8 mouse cellular contexts compared by ENCODE assay signal in the genomic region with DNA sequence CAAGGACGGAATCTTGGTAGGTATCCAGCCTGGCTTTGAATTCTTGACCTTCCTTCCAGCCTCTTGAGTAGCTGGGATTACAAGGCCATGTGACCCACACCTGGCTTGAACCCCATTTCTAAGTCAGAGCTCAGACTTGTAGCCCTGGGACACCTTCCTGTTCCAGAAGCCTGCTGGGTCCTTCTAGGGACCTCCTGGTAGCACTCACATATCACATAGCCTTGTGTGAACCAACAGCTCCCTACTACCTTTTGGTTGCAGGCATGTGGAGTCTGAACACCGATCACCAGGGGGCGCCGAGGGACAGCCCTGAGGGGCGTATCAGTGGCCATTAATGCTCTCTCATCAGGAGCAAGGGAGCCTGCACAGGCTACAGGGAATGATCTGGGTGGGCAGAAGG. TPM values are rescaled to one million over a fixed set of nuclear protein-coding genes. Genes with fewer than 3 reads are reported as not detected.
DNase-seq lines count a peak whose midpoint lies in the region; ATAC-seq and TF ChIP-seq lines count a peak whose summit lies in the region.

No protein-coding gene starts in this region.

- H3K9ac ChIP-seq in kidney, embryonic 16.5 days (replicated peaks; ENCODE audit: low read length) = no peak overlapping the region

- intact Hi-C loops in gastrocnemius, postnatal 36 days (cut with DNase I) = loop anchor here (2.0 kb wide), 1 partner anchor 40 kb away; no protein-coding TSS in a partner anchor

- H3K4me1 ChIP-seq in cerebellum, adult 2 months (ENCODE audit: control insufficient read depth, insufficient read depth, low read length) = peaks cover 70% of the 10 kb centered on the region
- H3K4me1 ChIP-seq in kidney, embryonic 16.5 days (ENCODE audit: insufficient read depth, low read length) = peaks cover 15% of the 10 kb centered on the region
- peaks cover 3% of the 10 kb centered on the region; the same call in 1 of the 2 replicates for H3K4me1 ChIP-seq in lung, adult 2 months (ENCODE audit: control insufficient read depth, insufficient read depth, low read length)

- H3K27me3 ChIP-seq in cerebellum, adult 2 months (ENCODE audit: control insufficient read depth, insufficient read depth, low read length) = no peaks in the 10 kb centered on the region
- no peaks in the 10 kb centered on the region for H3K27me3 ChIP-seq in kidney, embryonic 16.5 days (ENCODE audit: insufficient read depth, low read length)

- DNase-seq in ovary, postnatal 10 days (ENCODE audit: low spot score) = peak; percentile 48
- DNase-seq in ovary, adult 18-20 months (ENCODE audit: low spot score) = no peak
- DNase-seq in cerebellum, adult 2 months = peak; percentile 75 to 77
- DNase-seq in gastrocnemius, postnatal 36 days = peak; percentile 70 to 84
- peak; percentile 50 for DNase-seq in lung, adult 2 months
- DNase-seq in skeletal muscle tissue, adult 2 months (ENCODE audit: low read depth, low spot score) = peak; percentile 58

- no peak for TF ChIP-seq POLR2A in cerebellum, adult 2 months (IDR thresholded peaks at IDR 0.05; ENCODE audit: borderline replicate concordance, insufficient read depth, low read length)
- TF ChIP-seq POLR2A in lung, adult 2 months (IDR thresholded peaks at IDR 0.05; ENCODE audit: borderline replicate concordance, extremely low read depth, low read depth, low read length) = no peak

- H3K4me2 ChIP-seq in kidney, embryonic 16.5 days (replicated peaks; ENCODE audit: low read depth, low read length) = no peak overlapping the region

- no peaks in the 10 kb centered on the region for H3K36me3 ChIP-seq in kidney, embryonic 16.5 days (ENCODE audit: insufficient read depth, low read length)

- no peaks in the 10 kb centered on the region for H3K9me3 ChIP-seq in kidney, embryonic 16.5 days (ENCODE audit: low read length)

- H3K4me3 ChIP-seq in cerebellum, adult 2 months (replicated peaks; ENCODE audit: insufficient read depth, low read depth, low read length) = no peak overlapping the region
- no peak overlapping the region for H3K4me3 ChIP-seq in kidney, embryonic 16.5 days (ENCODE audit: low read length)
- H3K4me3 ChIP-seq in lung, adult 2 months (replicated peaks; ENCODE audit: extremely low read depth, low read depth, low read length) = no peak overlapping the region

- 33% methylated on average over 5 of the region's 5 CpGs for WGBS in cerebellum, adult 2 months
- 34% methylated on average over 5 of the region's 5 CpGs for WGBS in kidney, embryonic 16.5 days
- WGBS in lung, adult 2 months = 18% methylated on average over 5 of the region's 5 CpGs

- H3K27ac ChIP-seq in cerebellum, adult 2 months (ENCODE audit: insufficient read depth, low read length) = peak overlapping the region; percentile 99
- peak overlapping the region; percentile 41 for H3K27ac ChIP-seq in kidney, embryonic 16.5 days (ENCODE audit: low read length)

- peak; percentile 56 for TF ChIP-seq CTCF in cerebellum, adult 2 months (IDR thresholded peaks at IDR 0.05; ENCODE audit: borderline replicate concordance, insufficient read depth, low read depth, low read length)
- peak; percentile 42; the same call in 1 of the 2 replicates for TF ChIP-seq CTCF in lung, adult 2 months (IDR thresholded peaks at IDR 0.05; ENCODE audit: insufficient read depth, low read length)

- peak; percentile 52; the same call in 1 of the 2 replicates for ATAC-seq in kidney, embryonic 16.5 days (ENCODE audit: low FRiP score, low TSS enrichment)
- no peak for ATAC-seq in erythroid progenitor cell, adult 5-6 weeks (replicated peaks; ENCODE audit: low FRiP score, poor library complexity, severe bottlenecking)

RNA-seq across cellular contexts. Expression of gene Faap20, which starts 18.8 kb away (rescaled TPM):
- polyA plus RNA-seq in cerebellum, adult 2 months (2012; rRNA removed) = 94.5 and 109 TPM in 2 replicates
- total RNA-seq in gastrocnemius, postnatal 36 days (2021) = 1 to 10 TPM; 3.1 to 4.7 TPM
- 77.4 and 77.8 TPM in 2 replicates for polyA plus RNA-seq in kidney, embryonic 16.5 days (2015; fragmentation: Nextera tagmentation; extraction: Ambion mirVana)
- polyA plus RNA-seq in lung, adult 2 months (2012; rRNA removed) = 56.7 and 59.3 TPM in 2 replicates
- 4.0 and 6.7 TPM in 2 replicates for total RNA-seq in erythroid progenitor cell, adult 5-6 weeks (2015; ENCODE audit: low replicate concordance)
- 2.1 and 2.2 TPM in 2 replicates for total RNA-seq in erythroid progenitor cell, adult 5-6 weeks (2017; ENCODE audit: low replicate concordance)

RNA-seq across cellular contexts. Expression of gene Ski, which starts 46.0 kb away (rescaled TPM):
- polyA plus RNA-seq in cerebellum, adult 2 months (2012; rRNA removed) = 87.2 and 106 TPM in 2 replicates
- total RNA-seq in gastrocnemius, postnatal 36 days (2021) = 10 to 100 TPM; 28.7 to 30.2 TPM
- polyA plus RNA-seq in kidney, embryonic 16.5 days (2015; fragmentation: Nextera tagmentation; extraction: Ambion mirVana) = 14.5 and 15.9 TPM in 2 replicates
- 105 and 115 TPM in 2 replicates for polyA plus RNA-seq in lung, adult 2 months (2012; rRNA removed)
- 5.0 and 9.7 TPM in 2 replicates for total RNA-seq in erythroid progenitor cell, adult 5-6 weeks (2015; ENCODE audit: low replicate concordance)
- 1.7 and 2.7 TPM in 2 replicates for total RNA-seq in erythroid progenitor cell, adult 5-6 weeks (2017; ENCODE audit: low replicate concordance)
